Mouse (Mus musculus) cerebellum, postnatal 25 days (tissue): ENCODE data around the gene Rnf149.
"Not testable (repeated sequence)": the region's sequence is repeated elsewhere in the genome, so short reads cannot be mapped to it uniquely, and the experiment has no call there.

Source experiments
- DNase-seq, 2 experiments: peaks; one replicate each; pipeline ENCODE4 v3.0.0; 2021; ENCODE audit warnings: mixed read lengths in 2 of 2

The Rnf149 gene

DNA sequence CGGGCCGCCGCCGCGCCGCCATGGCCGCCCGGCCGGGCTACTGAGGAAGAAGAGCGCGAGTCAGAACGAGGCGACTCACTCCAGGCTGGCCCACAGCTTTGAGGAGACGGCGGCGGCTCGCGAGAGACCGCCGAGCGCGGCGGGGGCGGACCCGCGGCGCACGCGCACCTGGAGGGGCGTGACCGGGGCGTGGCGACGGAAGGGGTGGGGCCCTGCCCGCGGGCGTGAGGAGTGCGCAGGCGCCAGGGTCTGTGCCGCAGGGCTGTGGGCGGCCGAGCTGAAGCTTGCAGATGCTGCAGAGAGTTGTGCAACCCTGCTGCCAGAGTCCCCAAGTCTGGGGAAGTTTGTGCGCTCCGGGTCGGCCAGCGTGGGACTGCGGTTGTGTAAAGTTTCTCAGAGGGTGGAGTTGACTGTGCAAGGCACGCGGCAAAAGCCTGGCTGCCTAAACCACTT lies at the start of gene Rnf149:
Gene Rnf149 (minus strand): TSS at position 153 of the 453 bp plus-strand sequence.
- DNase-seq, result peak; percentile 96 to 98

DNA sequence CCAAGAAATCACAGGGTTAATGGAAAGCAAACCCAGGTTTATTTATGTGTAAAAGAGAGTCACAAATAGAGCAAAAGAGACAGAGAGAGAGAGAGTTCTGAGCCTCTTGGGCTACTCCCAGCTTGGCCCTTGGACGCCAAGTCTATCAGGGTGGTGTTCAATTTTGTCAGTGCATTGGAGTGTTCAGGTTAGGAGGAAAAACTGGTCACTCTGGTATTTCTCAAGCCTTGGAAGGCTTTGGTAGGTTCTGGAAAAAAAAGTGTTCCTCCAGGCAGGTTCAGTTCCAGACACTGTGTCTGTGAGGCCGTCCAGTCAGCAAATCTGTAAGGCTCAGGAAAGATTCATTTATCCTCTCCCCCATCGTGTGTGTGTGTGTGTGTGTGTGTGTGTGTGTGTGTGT lies 48.3 kb upstream of the Rnf149 start:
- no peak for DNase-seq

DNA sequence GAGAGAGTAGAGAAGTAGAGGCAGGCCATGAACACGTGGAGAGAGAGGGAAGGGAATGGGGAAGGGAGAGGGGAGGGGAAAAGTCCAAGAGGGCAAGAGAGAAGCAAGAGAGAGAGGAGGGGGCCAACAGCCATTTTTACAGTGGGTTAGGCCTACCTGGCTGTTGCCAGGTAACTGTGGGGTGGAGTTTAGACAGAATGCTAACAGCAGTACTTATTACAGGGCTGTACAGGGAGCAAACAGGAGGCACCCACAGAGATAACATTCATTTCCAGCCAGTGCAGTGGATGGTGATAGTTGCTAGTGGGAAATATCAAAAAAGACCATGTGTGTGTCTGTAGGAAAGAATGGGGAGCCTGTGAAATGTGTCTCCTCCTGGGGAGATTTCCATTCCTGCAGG lies 46.5 kb upstream of the Rnf149 start:
- DNase-seq, result no peak

DNA sequence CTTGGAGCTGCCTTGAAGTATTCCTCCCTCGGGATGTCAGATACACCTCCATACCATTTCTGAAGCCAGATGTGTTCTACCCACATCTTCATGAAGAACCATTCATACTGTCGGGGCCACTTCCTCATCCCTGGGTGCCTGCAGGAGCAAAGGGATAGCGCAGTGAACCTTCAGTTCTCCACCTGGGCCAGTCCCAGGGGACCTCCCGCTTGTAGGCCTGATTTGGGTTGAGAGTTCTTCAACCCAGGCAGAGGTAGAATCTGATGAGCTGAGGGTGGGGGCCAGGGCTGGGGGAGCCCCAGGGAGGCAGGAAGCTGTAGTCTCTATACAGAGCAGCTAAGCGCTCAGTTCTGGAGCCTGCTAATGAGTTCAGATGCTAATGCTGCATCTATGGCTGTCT lies 45.9 kb upstream of the Rnf149 start:
- DNase-seq, result no peak

DNA sequence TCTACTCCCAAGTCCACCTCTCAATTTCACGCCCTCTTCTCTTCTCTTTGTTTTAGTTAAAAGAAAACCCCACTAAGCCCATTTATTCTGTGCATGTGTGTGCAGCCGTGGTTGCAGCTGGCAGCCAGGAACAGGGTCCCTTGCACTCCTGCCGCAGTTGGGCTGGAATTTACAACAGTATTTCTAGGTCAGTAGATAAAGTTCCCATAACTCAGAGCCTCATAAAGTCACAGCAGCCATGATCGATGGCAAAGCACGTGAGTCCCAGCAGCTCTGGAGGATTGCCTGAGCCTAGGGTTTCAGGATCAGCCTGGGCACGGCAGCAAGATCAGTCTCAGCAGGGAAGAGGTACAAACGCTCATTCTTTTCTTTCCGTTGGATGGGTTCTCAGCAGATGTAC lies 41.3 kb upstream of the Rnf149 start:
- DNase-seq, result no peak

DNA sequence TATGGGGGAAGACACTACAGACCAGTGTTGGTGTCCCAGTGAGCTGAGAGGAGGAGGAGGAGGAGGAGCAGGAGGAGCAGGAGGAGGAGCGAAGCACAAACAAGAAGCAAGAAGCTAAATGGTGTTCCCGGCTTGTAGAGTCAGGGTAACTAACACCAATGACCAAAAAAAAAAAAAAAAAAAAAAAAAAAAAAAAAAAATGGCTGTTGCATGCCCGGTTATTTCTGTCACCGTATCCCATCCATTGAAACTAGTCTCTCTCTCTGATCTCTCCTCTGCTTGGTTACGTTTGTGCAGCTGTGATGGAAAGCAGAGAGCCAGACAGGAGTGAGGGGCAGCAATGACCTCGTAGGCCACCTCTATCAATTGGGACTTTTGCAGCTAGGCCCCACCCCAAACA lies 38.3 kb upstream of the Rnf149 start:
- DNase-seq, result no peak

DNA sequence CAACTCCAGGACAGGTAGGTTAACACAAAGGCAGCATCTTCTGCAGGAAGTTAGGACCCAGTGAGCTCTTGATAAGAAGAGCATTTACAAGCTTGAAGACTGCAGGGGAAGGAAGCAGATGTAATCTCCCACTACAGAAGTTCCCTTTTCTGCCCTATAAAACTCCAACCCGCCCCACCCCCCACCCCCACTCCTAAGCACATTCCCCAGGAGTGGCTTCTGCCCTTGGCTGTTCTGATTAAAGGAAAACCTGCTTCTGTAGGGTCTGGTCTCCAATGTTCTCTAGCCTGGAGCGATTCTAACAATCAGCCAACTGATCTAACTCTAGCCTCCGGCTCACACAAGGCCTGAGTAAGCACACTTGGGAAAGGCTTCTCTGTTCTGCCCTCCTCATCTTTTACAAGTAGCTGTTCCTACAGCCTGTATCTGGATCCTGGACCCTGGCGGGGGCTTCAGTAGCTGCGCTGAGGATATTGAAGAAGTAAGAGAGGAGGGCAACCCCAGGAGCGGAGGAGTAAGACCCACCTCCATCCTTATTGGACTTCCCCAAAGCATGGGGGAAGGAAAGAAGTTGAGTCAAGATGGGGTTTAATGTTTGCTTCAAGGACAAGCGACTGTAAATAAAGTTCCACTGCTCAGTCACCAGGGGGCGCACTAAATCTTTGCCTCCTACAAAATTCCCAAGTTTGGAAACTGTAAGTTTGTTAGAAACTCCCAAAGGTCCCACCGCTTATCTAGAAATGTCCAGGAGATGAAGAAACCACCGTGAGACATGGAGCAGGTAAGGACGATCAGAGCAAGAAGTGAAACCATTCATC lies 37.5 kb upstream of the Rnf149 start:
- peak; percentile 51 to 66 for DNase-seq

DNA sequence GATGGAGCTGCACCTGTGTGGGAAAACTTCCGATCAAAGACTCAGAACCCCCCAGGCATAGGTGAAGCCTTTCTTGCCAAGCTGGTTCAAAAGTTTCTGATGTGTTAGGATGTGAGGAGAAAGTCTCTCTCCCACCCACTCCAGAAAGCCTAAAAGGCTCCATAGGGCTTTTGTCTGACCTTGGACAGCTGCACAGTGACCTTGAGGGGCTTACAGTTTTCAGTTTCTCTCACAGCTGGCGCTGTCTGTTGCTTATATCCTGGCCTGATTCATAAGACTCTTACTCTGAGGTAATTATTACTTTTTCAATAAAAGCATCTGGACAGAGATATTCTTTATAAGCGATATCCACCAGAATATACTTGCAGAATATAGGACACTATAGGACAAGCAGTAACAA lies 35.9 kb upstream of the Rnf149 start:
- no peak for DNase-seq

DNA sequence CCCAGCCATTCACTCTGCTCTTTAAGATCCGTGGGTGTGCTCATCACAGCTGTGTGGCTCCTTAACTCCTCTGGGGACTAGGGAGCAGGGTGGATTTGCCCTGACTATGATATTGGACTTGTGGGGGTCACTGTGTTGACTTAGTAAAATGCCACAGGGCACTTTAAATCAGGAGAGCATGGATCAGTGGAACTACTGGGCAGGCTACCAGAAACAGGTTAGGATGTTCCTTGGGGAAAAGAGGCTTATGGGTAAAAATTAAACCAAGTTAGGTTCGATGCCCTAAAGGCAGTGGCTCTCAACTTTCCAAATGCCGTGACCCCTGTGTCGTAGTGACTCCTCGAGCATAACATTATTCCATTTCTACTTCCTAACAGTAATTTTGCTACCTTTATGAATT lies 35.3 kb upstream of the Rnf149 start:
- DNase-seq, result no peak

DNA sequence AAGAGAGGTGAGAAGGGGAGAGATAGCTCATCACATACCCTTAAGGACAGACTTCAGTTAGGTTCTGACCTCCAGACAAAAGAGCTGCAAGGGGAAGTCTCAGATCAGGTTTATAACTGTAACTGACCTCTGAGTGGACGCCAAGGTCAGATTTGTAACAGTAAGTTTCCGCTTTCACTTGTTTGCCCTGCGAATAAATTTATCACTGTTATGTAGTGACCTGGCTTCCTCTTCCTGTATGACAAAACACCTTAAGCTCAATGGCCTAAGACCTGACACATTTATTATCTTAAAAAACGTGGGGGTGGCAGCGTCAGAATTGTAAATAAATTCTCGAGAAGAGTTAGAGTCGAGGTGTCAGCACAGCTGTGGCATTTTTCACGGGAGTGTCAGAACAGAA lies 31.3 kb upstream of the Rnf149 start:
- no peak for DNase-seq

DNA sequence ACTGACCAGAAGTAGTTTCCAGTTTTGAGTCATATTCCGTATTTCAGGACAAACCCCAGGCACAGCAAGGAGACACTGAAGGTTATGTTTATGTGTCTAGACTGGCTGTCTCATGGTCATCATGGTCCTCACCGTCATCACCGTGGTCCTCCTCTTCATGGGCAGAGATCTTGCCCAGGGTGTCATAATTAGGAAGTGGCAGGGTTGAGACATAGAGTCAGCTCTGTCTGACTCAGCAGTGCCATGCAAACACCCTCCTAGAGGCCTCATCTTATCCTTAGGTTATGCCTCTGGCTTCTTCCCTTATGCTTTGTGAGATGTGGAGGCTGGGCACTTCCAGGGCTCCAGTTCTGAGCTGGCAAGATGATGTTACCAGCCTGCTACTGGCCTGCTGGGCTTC lies 25.3 kb upstream of the Rnf149 start:
- DNase-seq, result no peak

DNA sequence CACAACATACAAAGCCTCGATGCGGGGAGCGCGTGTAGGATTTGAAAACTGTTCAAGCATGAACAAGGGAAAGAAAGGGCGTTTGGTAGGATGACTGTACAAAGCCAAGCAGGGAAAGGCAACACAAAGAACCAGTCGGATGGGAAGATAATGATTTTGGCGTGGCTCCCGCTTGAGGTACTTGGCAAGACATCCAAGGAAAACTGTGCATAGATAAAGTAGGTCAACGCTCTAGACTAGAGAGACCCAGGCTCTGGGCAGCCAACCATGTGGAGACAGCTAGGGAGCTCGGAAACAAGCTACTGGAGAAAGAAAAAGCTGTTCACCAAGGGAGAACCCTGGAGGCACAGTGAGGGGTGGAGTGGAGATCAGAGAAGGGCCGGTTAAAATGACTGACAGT lies 21.5 kb upstream of the Rnf149 start:
- DNase-seq, result peak; percentile 61 to 72

DNA sequence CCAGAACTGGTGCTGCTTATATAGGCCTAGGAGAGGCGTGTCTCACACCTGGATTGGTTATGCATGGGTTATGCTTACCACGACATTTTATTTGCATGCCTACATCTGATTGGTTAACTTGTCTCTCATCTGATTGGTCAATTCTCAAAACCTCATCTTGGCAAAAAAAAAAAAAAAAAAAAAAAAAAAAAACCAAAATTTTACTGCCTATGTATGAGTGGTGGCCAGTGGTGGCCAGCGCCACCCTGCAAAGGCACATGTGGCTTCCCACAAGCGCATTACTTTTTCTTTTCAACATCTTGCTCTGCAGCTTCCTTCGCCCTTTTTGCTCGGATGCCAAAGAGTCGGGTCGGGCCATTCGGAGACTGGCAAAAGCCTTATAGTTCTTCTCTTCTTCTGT lies 19.9 kb upstream of the Rnf149 start:
- not testable (repeated sequence) for DNase-seq

DNA sequence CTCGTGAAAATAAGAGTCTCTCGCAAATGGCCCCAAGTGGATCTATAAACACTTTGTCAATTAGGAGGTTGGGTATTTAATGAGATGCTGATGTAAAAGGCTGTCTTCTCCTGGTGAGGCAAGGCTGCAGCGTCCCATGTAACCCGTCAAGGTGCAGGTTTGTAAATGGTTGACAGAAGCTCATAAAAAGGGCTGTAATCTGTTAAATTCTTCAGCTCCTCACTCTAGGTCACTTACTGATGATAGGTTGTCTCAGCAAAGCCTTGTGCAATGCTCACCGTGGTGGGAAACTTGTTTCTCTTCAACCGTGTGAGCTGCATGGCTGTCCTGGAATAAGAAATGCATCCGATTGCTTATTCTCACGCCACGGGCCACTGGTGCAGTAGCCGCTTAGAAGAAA lies 16.6 kb upstream of the Rnf149 start:
- DNase-seq, result no peak

DNA sequence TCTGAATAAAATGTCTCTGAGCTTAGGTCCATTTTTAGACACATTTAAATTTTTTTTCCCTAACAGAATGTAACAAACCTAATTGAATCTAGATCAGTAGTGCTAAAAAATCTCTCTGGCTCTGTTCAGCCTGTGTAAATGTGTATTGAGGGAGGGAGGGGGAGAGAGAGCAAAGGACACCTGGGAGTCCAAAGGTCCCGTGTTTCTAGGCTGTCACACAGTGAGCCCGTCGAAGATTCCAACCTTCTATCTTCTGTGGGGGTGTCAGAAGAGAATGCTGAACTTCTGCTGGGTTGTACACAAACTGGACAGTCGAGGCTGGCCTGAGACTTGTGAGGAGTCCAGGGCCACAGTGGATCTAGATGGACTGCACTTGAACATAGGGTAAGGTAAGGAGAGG lies 14.9 kb upstream of the Rnf149 start:
- DNase-seq, result no peak

DNA sequence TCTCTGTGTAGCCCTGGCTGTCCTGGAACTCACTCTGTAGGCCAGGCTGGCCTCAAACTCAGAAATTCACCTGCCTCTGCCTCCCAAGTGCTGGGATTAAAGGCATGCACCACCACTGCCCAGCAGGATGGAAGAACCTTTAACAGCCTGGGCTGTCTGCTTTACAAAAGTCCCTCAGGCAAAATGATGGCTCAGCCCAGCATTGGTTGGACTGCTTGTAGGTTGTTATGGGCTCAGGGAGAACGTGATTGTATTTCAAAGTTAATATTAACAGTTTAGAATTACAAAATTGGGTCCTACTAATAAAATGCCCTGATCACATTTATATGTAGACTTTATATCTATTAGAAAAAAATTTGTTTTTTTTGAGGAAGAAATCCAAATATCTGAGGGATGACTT lies 14.4 kb upstream of the Rnf149 start:
- not testable (repeated sequence) for DNase-seq

DNA sequence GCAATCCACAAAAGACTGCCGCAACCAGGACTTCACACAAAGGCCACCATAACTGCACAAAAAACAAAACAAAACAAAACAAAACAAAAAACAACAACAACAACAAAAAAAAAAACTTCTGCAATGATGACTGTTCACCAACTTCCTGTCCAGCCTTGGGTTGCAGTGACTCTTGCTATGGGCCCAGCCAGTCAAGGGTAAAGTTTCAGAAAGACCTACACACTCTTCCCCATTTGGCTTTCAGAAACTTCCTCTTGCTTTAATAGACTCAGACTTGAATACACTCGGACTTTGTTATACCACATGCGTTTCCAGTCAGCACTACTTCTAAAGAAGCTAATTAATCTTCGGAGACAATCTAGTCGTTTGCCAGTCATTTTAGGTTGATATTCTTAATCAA lies 13.0 kb upstream of the Rnf149 start:
- DNase-seq, result no peak

DNA sequence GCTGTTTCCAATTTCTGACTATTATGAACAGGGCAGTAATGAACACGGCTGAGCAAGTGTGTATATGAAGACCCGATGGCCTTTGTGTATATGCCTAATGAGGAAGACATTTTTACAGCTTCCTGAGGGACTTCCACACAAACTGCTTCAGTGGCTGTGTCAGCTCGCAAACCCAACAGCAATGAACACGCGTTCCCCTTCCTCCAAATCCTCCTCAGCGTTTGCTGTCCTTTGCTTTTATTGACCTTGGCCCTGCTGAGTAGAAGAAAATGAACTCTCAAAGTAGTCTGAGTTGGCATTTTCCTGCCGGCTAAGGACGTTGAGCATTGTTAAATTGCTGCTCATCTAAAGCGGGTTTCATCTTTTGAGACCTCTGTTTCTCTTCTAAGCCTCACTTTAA lies 8.2 kb upstream of the Rnf149 start:
- no peak for DNase-seq

DNA sequence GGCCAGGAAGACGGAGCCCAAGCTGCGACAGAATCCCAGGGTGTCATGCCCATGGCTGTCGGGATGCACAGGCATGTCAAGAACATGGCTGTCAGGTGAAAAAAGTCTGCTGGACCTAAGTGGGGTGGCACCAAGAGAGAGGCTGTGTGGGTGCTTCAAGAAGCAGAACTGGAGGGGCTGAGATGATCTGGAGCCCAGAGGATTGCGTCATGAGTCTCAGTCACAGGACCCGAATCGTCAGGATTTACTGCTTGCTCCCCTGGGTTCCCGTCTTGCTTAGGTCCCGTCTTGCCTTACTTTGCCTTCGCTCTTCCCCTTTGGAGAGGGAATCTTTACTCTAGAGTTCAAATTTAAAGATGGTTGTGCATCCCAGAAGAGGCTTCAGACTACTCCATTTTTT lies 6.0 kb upstream of the Rnf149 start:
- no peak for DNase-seq

DNA sequence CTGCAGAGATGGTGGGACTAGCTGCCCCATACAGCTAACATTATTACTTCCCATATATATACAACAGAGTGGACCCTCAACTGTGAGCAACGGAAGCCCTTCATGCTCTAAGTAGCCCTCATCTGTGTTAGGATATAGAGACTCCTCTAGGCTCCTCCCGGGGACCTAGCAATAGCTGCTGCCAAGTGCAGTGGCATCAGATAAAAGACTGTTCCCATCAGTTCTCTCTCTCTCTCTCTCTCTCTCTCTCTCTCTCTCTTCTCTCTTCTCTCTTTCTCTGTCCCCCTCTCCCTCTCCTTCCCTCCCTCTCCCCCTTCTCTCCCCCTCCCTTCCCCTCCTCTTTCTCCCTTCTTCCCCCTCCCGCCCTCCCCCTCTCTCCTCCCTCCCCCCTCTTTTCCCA lies 4.0 kb upstream of the Rnf149 start:
- no peak for DNase-seq

DNA sequence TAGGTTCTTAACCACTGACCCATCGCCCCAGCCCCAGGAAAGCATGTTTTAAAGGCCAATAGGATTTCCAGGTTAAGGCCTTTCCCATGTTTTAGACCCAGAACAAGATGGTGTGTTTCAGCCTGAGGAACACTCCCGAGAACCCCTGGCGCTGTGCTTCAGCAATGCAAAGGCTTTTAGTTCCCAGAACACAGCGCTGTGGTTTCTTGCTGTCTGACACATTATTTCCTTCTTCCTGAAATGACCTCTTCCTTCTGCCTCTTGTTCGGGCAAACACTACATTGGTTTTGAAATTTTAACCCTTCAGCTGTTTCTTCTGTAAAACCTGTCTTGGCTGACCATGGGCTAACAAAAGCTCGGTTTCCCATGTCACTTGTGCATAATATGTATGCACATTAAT lies 1.9 kb upstream of the Rnf149 start:
- no peak for DNase-seq

DNA sequence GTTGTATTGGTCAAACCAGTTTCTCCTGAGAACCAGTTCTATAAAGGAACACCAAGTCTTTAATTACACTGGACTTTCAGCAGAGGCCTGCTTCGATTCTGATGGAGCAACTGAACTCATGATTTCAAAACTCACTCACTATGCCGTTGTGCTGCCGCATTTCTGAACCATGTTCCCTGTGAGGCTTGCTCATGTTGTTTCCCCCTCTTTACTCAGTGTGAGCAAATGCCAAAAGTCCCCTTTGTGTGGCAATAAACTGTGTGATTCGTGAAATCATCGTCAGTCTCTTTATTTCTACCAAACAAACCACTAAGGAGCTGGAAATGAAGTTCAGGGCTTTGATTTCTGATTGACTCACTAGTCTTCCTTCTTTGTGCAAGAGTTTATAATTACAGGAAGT lies 1.2 kb upstream of the Rnf149 start:
- no peak for DNase-seq

DNA sequence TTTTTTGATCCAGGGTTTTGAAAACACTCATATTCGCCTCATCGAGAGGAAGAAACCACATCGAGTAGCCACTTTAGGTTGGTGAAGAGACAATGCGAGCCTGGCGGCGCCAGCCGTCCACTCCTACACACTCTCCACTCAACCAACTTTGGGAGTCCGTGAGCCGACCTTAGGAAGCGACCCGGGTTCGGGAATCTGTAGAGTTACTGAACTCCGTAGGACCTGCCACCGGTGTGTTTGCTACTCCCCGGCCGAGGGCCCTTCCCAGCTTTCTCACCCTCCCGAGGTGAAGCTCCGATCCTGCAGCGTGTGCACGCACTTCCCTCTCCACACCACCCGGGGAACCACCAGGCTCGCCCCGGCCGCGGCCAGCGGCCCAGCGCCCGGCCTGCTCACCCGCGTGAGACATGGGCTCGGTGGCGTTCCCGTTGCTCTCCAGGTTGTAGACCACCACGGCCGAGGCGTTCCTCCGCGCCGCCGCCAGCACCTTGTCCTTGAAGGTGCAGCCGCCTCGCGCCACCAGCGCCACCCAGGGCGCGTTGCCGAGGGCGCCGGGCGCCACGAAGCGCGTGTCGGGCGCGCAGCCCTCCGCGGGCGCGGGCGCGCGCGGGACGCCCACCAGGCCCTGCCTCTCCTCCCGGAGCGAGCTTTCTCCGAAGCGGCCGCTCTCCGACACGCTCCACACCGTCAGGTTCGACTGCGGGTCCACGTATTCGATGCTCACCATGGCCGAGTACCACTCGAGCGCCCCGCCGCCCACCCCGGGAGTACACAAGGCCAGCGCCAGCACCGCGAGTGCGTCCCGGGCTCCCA lies 568 bp downstream of the Rnf149 start:
- peak in 1 of 2 experiments; percentile 76 for DNase-seq

DNA sequence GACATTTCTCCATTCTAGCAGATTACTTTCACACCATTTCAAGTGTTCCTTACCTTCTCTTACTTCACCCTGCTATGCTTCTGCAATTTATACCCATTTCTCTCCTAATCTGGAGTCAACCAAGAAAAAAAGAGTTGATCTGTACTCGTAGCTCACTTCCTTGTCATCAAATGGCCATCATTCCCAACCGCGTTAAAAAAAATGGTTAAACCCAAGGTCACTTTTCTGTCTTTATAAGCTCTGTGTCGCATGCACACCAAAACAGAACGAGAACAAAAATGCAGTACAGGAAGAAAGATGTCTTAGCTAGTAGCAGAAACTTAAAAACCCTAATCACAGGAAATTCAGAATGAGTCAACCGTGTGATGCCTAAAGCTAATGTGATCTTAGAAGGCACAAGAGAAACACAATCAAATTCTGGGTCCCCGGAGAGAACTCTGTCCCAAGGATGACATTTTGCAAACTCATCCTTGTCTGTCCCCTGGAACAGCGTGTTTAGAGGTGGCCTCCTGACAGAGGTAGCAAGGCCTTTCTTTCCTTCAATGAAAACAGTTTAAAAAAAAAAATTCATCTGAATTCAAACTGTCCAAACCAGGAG lies 1.3 kb downstream of the Rnf149 start:
- DNase-seq, result no peak
